Mouse (Mus musculus) brain, embryonic 14.5 days (tissue): Measurements from ENCODE around the gene Cd86.

Experiments used
- CTCF ChIP-seq: fragments of 200-500 bp; IDR thresholded peaks from 2 replicates; pipeline ENCODE4 v1.5.1; 2012; ENCODE audit warnings: inconsistent platforms, mild to moderate bottlenecking, moderate library complexity, borderline replicate concordance; ENCODE audit not compliant: insufficient read depth, insufficient read length; ENCODE audit errors: extremely low read depth
- POLR2A ChIP-seq: fragments of 200-500 bp; IDR thresholded peaks from 2 replicates; pipeline ENCODE4 v1.6.1; 2012; ENCODE audit warnings: mild to moderate bottlenecking, inconsistent platforms, borderline replicate concordance; ENCODE audit not compliant: poor library complexity, insufficient read depth, insufficient read length, severe bottlenecking; ENCODE audit errors: extremely low read depth

- TF ChIP-seq CTCF (no peak), POLR2A (no peak)
Observed at GRCm38 (mm10) chr16:36709405-36709804, 43.5 kb upstream of the Cd86 start.
